Mouse (Mus musculus) brain, embryonic 14.5 days (tissue): Measurements from ENCODE around the gene Them7.

ENCODE experiments used
- CTCF ChIP-seq: fragments of 200-500 bp; IDR thresholded peaks from 2 replicates; pipeline ENCODE4 v1.5.1; 2012; ENCODE audit warnings: inconsistent platforms, mild to moderate bottlenecking, moderate library complexity, borderline replicate concordance; ENCODE audit not compliant: insufficient read depth, insufficient read length; ENCODE audit errors: extremely low read depth
- POLR2A ChIP-seq: fragments of 200-500 bp; IDR thresholded peaks from 2 replicates; pipeline ENCODE4 v1.6.1; 2012; ENCODE audit warnings: mild to moderate bottlenecking, inconsistent platforms, borderline replicate concordance; ENCODE audit not compliant: poor library complexity, insufficient read depth, insufficient read length, severe bottlenecking; ENCODE audit errors: extremely low read depth

- TF ChIP-seq POLR2A (no peak), CTCF (no peak)
Observed at GRCm38 (mm10) chr2:105373658-105374057, 149.5 kb downstream of the Them7 start.
